Mouse (Mus musculus) mesoderm, embryonic 11.5 days (tissue): ENCODE data around the gene Lmntd2.

Source experiments
- DNase-seq: peaks from one replicate; pipeline ENCODE4 v3.0.0-alpha.2; 2012; ENCODE audit warnings: low read depth, low spot score

Gene Lmntd2

DNA sequence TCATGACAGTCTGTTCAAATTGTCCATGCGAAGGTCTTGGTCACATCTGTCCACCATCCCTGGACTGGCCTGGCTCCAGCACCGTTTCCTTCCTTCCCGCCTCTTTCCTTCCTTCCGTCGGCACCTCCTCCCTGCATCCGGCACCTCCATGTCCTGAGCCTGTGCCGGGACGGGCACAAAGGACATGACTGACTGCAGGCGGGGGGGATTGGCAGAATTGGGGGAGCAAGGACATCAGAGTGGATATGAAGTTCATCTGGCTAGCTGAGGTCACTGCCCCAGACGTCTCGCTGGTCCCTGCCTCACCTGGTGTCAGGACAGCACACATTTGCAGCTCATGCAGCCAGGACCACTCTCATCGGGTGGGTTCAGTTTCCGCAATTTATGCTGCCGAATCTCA is 22.8 kb downstream of the Lmntd2 start:
- no peak for DNase-seq

DNA sequence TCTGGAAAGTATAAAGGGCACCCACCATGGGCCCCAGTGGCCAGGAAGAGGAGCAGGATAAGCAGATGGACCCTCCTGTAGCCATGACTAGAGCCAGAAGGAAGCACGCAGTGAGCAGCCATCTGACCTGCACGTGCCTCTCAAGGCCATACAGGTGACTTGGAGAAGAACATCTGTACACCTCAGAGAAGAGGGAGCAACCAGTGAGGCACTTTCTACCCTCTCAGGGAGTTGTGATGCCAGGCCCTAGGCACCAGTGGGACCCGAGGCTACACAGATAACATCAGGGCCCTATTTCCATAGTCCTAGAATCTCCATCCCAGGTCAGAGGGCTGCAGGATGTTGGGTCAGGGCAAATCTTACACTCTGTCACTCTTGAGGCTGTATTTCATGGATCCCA is 23.7 kb downstream of the Lmntd2 start:
- DNase-seq, result no peak

DNA sequence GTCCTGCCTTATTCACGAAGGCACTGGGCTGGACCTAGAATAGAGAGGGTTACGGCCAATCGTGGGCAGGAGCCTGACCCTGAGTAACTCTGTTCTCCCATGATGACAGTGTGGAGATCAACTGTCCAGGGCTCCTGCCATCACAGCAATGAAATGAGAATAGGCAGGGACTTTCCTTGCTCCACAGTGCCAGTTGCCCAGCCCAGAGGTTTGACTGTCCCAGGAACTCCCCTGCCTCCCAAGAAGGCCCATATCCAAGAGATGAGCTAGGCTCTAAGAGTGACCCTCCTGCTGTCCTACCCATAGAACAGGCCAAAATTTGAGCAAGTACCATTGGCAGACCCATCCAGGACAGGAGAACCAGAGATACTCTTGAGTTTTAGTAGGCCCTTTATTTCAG is 25.1 kb downstream of the Lmntd2 start:
- no peak for DNase-seq

DNA sequence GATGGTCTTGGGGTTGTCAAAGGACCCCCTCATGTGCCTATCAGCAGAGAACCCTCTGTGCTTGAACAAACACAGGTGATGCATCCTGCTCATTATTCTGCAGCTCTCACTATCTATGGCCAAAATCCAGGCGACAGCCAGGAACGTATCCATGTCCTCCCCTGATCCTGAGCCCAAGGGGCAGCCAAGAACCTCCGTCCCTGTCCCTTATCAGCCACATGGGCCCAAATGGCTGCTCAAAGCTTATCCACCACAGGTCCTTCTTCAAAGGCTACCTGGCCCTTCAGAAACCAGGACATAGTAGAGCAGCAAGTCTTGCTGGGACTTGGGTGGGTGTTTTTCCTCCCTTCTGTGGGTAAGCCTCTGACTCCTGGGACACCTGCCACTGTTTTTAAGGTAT is 25.7 kb downstream of the Lmntd2 start:
- no peak for DNase-seq

DNA sequence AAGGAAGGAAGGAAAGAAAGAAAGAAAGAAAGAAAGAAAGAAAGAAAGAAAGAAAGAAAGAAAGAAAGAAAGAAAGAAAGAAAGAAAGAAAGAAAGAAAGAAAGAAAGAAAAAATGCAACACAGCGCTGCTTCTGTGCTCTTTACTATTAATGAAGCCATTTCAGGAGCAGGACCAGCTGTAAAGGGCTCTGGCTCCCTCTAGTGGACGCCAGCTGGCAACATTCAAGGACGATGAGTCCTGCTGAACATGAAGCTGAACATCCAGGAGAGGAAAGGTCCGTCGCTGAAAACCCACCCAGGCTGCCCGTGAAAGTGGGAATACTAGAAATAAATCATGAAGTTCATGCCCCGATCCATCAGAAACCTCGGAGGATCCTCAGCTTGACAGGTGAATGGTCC is 37.7 kb downstream of the Lmntd2 start:
- peak; percentile 93 for DNase-seq

DNA sequence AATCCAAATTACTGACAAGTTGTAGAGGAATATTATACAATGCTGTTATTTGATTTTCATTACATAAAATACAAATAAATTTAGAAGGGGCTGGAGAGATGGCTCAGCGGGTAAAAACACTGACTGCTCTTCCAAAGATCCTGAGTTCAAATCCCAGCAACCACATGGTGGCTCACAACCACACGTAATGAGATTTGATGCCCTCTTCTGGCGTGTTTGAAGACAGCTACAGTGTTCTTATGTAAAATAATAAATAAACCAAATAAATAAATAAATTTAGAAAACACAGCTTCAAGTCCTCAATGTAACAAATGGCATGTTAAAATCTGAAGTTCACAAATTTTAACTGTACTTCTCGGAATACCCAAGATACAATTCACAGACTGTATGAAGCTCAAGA is 38.8 kb downstream of the Lmntd2 start:
- DNase-seq, result no peak

DNA sequence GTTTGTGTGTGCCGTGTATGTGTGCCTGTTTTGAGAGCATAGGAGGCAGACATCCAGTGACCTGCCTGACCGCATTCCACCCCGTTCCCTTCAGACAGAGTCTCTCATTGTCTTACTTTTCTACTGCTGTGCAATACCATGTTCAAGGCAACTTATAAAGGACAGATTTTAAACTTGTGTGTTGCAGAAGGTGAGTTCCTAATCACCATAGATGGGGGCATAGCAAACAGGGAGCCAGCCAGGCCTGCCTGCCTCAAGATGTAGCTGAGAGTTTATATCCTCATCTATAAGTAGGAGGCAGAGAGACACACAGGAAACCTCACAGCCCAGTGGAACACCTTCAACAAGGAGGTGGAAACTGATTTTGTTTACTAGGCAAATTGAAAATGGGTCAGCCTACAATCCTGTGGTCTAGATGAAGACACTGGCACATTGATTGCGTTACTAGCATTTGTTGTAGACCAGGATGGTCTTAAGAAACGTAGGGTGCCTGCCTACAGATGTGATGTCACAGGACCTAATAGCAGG is 40.5 kb downstream of the Lmntd2 start:
- no peak for DNase-seq

DNA sequence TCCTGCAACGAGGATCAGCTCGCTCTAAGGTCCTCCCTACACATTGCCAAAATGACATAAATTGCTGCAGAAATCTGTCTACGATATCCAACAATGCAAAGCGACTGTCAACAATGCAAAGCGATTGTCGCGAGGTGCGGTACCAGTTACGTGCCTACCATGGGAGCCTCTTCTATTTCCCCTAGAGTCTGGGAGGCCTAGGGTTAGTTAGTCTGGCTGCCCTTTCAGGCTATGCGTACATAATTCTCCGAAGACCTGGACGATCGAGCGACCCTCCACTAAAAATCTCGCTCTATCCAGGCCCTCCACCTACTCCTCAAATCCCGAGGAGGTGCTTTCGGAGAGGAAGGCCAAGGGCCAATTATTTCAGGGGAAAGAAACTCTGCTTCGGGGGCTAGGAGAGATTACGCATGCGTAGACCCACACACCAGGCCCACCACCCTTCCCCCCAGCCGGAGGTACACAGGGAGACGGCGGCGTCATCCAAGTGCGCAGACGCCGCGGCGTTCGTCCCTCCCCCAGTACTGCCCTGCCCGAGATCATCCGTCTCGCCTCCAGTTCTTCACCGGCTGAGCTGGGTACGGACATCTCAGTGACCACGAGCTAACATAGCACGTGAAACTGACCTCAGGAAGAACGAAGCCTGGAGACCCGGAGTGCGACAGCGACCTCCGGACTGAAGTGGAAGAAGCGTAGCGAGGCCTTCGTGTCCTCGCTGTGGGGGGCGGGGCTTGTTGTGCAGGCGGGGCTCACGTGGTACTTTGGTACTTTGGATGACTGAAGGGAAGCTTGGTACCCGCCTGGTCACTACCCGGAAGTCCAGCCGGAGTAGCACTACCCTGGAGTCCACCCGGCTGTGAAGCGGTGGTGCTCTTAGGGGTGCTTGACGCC is 41.5 kb downstream of the Lmntd2 start, which contains the start of gene Rnh1:
TSS of gene Rnh1 (minus strand) at position 742 of the 891 bp plus-strand sequence.
- DNase-seq, result peak; percentile 97

DNA sequence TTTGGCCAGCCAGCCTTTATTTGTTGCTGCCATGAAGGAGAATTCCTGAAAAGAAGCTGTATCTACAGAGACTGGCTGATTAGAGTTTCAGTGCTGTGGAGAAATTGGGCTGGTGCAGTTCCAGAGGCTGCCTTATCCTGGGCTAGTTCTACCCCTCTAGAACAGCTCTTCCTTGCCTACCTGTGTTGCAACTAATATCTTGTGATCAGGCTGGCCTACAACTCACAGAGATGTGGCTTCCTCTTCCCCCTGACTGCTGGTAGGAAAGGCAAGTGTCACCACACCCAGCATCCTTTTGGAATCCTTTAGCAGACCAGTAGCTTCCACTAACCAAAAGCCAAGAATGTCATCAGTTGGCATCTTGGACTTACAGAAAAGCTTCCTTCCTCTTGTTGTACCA is 44.0 kb downstream of the Lmntd2 start:
- no peak for DNase-seq

DNA sequence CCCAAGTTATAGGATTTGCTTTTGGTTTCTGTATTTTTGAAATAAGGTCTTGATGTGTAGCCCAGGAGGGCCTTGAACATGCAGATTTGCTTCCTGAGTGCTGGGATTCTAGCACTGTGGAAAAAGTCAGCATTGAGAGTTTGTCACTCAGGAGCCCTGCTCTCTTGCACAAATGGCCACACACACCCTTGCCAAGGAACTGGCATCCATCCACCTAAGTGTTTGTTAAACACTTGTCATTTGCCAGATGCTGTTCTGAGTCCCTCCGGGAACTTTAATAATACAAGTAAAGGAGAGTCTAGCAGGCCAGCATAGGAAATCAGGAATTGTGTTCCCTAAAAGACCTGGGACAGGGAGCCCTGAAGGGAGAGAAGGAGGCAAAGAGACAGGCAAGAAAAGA is 44.6 kb downstream of the Lmntd2 start:
- DNase-seq, result no peak

DNA sequence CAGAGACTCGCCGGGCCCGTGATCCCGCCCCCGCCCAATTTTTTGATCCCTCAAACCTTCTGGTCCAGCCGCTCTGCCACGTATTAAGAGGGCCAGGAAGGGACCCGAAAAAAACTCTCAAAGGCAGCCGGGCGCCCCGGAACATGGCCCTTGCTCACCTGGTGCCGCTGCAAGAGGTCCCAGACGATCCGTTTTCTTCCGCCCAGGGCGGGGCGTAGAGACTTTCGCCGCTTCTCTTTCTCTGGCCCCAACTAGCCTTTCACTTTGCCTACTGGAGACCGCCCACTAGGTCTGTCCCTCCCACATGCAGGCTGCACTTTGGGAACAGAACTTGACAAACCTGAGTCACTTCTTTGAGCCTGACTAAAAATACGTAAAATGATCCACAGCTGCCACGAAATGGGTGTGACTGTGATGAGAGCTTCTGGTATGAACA is 45.3 kb downstream of the Lmntd2 start:
- DNase-seq, result peak; percentile 37

DNA sequence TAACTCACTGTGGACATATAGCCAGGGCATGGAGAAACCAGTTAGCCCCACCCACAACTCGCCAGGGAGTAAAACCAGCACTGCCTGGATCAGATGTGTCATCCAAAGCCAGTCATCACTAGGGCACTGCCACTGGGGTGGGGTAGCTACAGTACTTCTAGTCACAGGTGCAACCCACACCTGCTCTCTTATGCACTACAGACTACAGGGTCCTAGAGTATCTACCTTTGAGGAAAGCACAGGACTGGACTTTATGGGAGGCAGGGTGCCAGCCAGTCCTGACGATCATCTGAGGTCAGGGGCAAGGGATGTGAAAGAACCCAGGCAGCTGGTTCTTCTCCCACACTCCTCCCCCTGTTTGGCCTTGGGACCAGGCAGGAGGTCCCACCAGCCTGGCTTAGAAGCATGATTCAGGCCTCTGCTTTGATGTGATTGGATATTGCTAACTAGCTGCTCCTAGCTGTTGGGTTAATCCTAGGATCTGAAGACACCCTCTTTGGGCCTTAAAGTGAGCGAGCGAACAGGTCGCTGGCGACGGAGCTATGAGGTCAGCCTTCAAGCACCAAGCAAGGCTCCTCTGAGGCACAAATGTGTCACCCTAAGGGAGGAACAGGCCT is 45.9 kb downstream of the Lmntd2 start:
- peak; percentile 20 for DNase-seq

DNA sequence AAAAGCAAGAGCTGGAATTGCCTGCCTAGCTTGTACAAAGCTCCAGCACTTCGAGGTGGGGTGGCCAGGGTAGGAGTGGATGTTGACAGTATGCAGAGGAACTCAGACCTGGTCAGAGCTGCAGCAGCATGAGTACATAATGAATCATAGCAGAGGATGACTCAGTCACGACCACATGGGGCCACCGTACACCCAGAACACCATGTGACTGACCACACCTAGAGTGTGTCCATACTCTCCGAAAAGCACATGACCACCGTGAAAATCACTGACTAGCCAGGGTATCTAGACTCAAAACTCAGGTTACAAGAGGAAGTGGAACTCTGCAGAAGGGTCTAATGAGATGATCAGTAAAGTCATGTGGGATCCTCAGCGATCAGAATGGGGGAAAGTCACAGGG is 49.0 kb downstream of the Lmntd2 start:
- no peak for DNase-seq

DNA sequence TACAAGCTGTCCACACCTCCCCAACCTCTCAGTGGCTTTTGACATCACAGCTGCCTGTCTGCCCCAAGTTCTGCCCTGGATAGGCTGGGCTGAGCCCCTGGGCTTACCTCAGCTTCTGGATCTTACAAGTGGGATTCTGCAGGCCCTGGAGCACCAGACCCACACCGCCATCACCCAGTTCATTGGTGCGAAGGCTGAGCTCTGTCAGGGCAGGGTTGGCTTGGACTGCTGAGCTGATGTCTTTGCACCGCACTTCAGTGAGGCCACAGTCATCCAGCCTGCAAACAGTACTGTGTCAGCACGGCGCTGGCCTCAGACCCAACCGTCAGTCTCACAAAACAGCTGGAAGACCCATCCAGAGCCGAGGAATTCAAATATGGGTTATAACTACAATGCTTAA is 49.5 kb downstream of the Lmntd2 start:
- no peak for DNase-seq
